Mouse (Mus musculus) stomach, postnatal 0 days (tissue): Measurements from ENCODE around the gene Gm28308. TPM values are rescaled to one million over a fixed set of nuclear protein-coding genes. Genes with fewer than 3 reads are reported as not detected.

Source experiments
- ATAC-seq: fragments of 200-750 bp; cut with Nextera tagmentation; 2 replicates; pipeline ENCODE4 v1.8.0; 2017; ENCODE audit not compliant: low FRiP score, low TSS enrichment
- DNase-seq: peaks from one replicate; pipeline ENCODE4 v3.0.0-alpha.2; 2016; ENCODE audit warnings: low spot score
- H3K27ac ChIP-seq: fragments of 300-500 bp; sonication (generic); replicated peaks from 2 replicates; pipeline ENCODE4 v1.5.1; 2014; ENCODE audit warnings: mild to moderate bottlenecking, control low read depth
- H3K27me3 ChIP-seq: fragments of 300-500 bp; sonication (generic); 2 replicates; pipeline ENCODE4 v1.6.1; 2014; ENCODE audit warnings: low read length; ENCODE audit not compliant: control insufficient read depth, insufficient read depth
- H3K36me3 ChIP-seq: fragments of 300-500 bp; sonication (generic); 2 replicates; pipeline ENCODE4 v1.6.1; 2014; ENCODE audit warnings: low read length, mixed read lengths; ENCODE audit not compliant: control insufficient read depth, insufficient read depth
- H3K4me1 ChIP-seq: fragments of 300-500 bp; sonication (generic); replicated peaks from 2 replicates; pipeline ENCODE4 v1.6.1; 2014; ENCODE audit warnings: antibody characterized with exemption; ENCODE audit not compliant: control insufficient read depth, insufficient read depth
- H3K4me2 ChIP-seq: fragments of 300-500 bp; sonication (generic); replicated peaks from 2 replicates; pipeline ENCODE4 v1.6.1; 2014; ENCODE audit warnings: low read depth, mild to moderate bottlenecking, control low read depth, moderate library complexity
- H3K4me3 ChIP-seq: fragments of 300-500 bp; sonication (generic); 2 replicates; pipeline ENCODE4 v1.5.1; 2014; ENCODE audit warnings: low read depth, low read length, control low read depth
- H3K9ac ChIP-seq: fragments of 300-500 bp; sonication (generic); 2 replicates; pipeline ENCODE4 v1.6.1; 2014; ENCODE audit warnings: mild to moderate bottlenecking, low read length, control low read depth, mixed read lengths
- H3K9me3 ChIP-seq: fragments of 300-500 bp; sonication (generic); 2 replicates; pipeline ENCODE4 v1.6.1; 2016; ENCODE audit warnings: low read length; ENCODE audit not compliant: control insufficient read depth
- CTCF ChIP-seq: IDR thresholded peaks from 2 replicates; pipeline ENCODE4 v1.5.1; 2016; ENCODE audit warnings: antibody characterized with exemption, low read depth, mild to moderate bottlenecking, moderate library complexity
- EP300 ChIP-seq: optimal IDR thresholded peaks from 2 replicates; pipeline ENCODE3; 2016; ENCODE audit warnings: antibody characterized with exemption
- WGBS: fragments of 180-500 bp; shearing (Covaris S2); extraction: QIAGEN DNeasy Blood & Tissue Kit; methylation state at CpG from one replicate; pipeline ENCODE4 v1.1.7; 2014; 5-methylcytosine and 5-hydroxymethylcytosine counted together
- polyA plus RNA-seq: library from polyadenylated mRNA; unstranded; fragments of >200 nt; fragmentation: Nextera tagmentation; extraction: Ambion mirVana; gene quantifications from 2 replicates; pipeline ENCODE4 v1.2.1, GENCODE M21; 2015

Gene Gm28308
- polyA plus RNA-seq, 1 experiment from 2014 or later, result not detected

- no peak for TF ChIP-seq EP300
- no peak for TF ChIP-seq CTCF
- peak overlapping the region; percentile 70 for H3K4me3 ChIP-seq
- H3K36me3 ChIP-seq, result no peaks in the 10 kb centered on the region
- WGBS, result 7% methylated on average over 12 of the region's 12 CpGs
- H3K27ac ChIP-seq, result peak overlapping the region; percentile 92
- peak; percentile 36 for DNase-seq
- no peaks in the 10 kb centered on the region; the same call in 1 of the 2 replicates for H3K27me3 ChIP-seq
- peak; percentile 24; the same call in 1 of the 2 replicates for ATAC-seq
- H3K4me1 ChIP-seq, result no peaks in the 10 kb centered on the region
- H3K9me3 ChIP-seq, result no peaks in the 10 kb centered on the region
- peak overlapping the region; percentile 91 for H3K4me2 ChIP-seq
- H3K9ac ChIP-seq, result peak overlapping the region; percentile 78
Observed at GRCm38 (mm10) chr6:52159164-52159761, 53.9 kb downstream of the Gm28308 start.

GRCm38 (mm10) chr6:52158276-52159051, 54.7 kb downstream of the Gm28308 start, which contains the start of gene Hoxa1:
Hoxa1 (minus strand) TSS chr6:52158317.
- H3K4me3 ChIP-seq, result peak within 1 kb of the TSS; percentile 70
- H3K36me3 ChIP-seq, result no peaks in the 10 kb centered on the region
- peak within 1 kb of the TSS; percentile 78 for H3K9ac ChIP-seq
- ATAC-seq, result peak; percentile 89
- no peaks in the 10 kb centered on the region; the same call in 1 of the 2 replicates for H3K27me3 ChIP-seq
- peak within 1 kb of the TSS; percentile 91 for H3K4me2 ChIP-seq
- peak within 1 kb of the TSS; percentile 92 for H3K27ac ChIP-seq
- no peak for TF ChIP-seq CTCF
- no peak for TF ChIP-seq EP300
- DNase-seq, result peak; percentile 82
- H3K4me1 ChIP-seq, result no peaks in the 10 kb centered on the region
- WGBS, result 1% methylated on average over 50 of the region's 55 CpGs
- H3K9me3 ChIP-seq, result no peaks in the 10 kb centered on the region

GRCm38 (mm10) chr6:52157466-52158275, 55.5 kb downstream of the Gm28308 start:
- ATAC-seq (no peak), DNase-seq (no peak)
- no peaks in the 10 kb centered on the region for H3K4me1 ChIP-seq
- H3K36me3 ChIP-seq, result no peaks in the 10 kb centered on the region
- no peaks in the 10 kb centered on the region for H3K27me3 ChIP-seq
- peak overlapping the region; percentile 91 for H3K4me2 ChIP-seq
- WGBS, result 8% methylated on average over 32 of the region's 32 CpGs
- H3K9me3 ChIP-seq, result no peaks in the 10 kb centered on the region
- TF ChIP-seq EP300, result no peak
- no peak for TF ChIP-seq CTCF
- H3K9ac ChIP-seq, result no peak overlapping the region
- H3K4me3 ChIP-seq, result peak overlapping the region; percentile 70
- H3K27ac ChIP-seq, result no peak overlapping the region

GRCm38 (mm10) chr6:52156551-52157200, 56.5 kb downstream of the Gm28308 start:
- Histone ChIP-seq H3K4me2 (no peak overlapping the region), H3K27ac (no peak overlapping the region), H3K9me3 (no peaks in the 10 kb centered on the region), H3K27me3 (0 out of 2 replicates have a peak, but pooled peaks cover 2% of the 10 kb centered on the region), H3K4me1 (no peaks in the 10 kb centered on the region), H3K36me3 (no peaks in the 10 kb centered on the region), H3K9ac (no peak overlapping the region), H3K4me3 (no peak overlapping the region)
- DNase-seq (no peak), ATAC-seq (no peak)
- 54% methylated on average over 20 of the region's 20 CpGs for WGBS
- TF ChIP-seq CTCF (no peak), EP300 (no peak)

GRCm38 (mm10) chr6:52155471-52155870, 57.7 kb downstream of the Gm28308 start:
- Histone ChIP-seq H3K4me2 (no peak overlapping the region), H3K9ac (no peak overlapping the region), H3K27ac (no peak overlapping the region), H3K4me3 (no peak overlapping the region), H3K36me3 (no peaks in the 10 kb centered on the region), H3K9me3 (no peaks in the 10 kb centered on the region), H3K27me3 (0 out of 2 replicates have a peak, but pooled peaks cover 2% of the 10 kb centered on the region), H3K4me1 (no peaks in the 10 kb centered on the region)
- ATAC-seq (no peak), DNase-seq (no peak)
- TF ChIP-seq CTCF (no peak), EP300 (no peak)
- WGBS, result 66% methylated on average over 3 of the region's 3 CpGs
